Mouse (Mus musculus) embryonic facial prominence, embryonic 11.5 days (tissue): ENCODE data around the gene Nat8f5. TPM values are rescaled to one million over a fixed set of nuclear protein-coding genes. Genes with fewer than 3 reads are reported as not detected.
"Not testable (repeated sequence)": the region's sequence is repeated elsewhere in the genome, so short reads cannot be mapped to it uniquely, and the experiment has no call there.

Experiments used
- ATAC-seq: fragments of 200-750 bp; cut with Nextera tagmentation; replicated peaks from 2 replicates; pipeline ENCODE4 v1.8.0; 2017; ENCODE audit warnings: low read depth; ENCODE audit not compliant: insufficient number of reproducible peaks, low FRiP score, low TSS enrichment
- DNase-seq: peaks from one replicate; pipeline ENCODE4 v3.0.0-alpha.2; 2015; ENCODE audit warnings: low spot score
- H3K27ac ChIP-seq: fragments of 300-500 bp; sonication (generic); replicated peaks from 2 replicates; pipeline ENCODE4 v1.5.1; 2014; ENCODE audit warnings: mild to moderate bottlenecking, low read depth, low read length, control low read depth
- H3K27me3 ChIP-seq: fragments of 300-500 bp; sonication (generic); 2 replicates; pipeline ENCODE4 v1.6.1; 2014; ENCODE audit warnings: mild to moderate bottlenecking, low read length, moderate library complexity, mixed read lengths; ENCODE audit not compliant: control insufficient read depth, insufficient read depth
- H3K36me3 ChIP-seq: fragments of 300-500 bp; sonication (generic); replicated peaks from 2 replicates; pipeline ENCODE4 v1.6.1; 2014; ENCODE audit warnings: low read depth, mild to moderate bottlenecking, low read length, moderate library complexity, mixed read lengths; ENCODE audit not compliant: control insufficient read depth, insufficient read depth
- H3K4me1 ChIP-seq: fragments of 300-500 bp; sonication (generic); 2 replicates; pipeline ENCODE4 v1.6.1; 2014; ENCODE audit warnings: low read length, mixed read lengths; ENCODE audit not compliant: control insufficient read depth, insufficient read depth
- H3K4me2 ChIP-seq: fragments of 300-500 bp; sonication (generic); 2 replicates; pipeline ENCODE4 v1.6.1; 2014; ENCODE audit warnings: low read depth, mild to moderate bottlenecking, control low read depth, low read length, moderate library complexity
- H3K4me3 ChIP-seq: fragments of 300-500 bp; sonication (generic); 2 replicates; pipeline ENCODE4 v1.5.1; 2014; ENCODE audit warnings: low read depth, low read length, control low read depth
- H3K9ac ChIP-seq: fragments of 300-500 bp; sonication (generic); replicated peaks from 2 replicates; pipeline ENCODE4 v1.6.1; 2014; ENCODE audit warnings: mild to moderate bottlenecking, control low read depth, low read length
- H3K9me3 ChIP-seq: fragments of 300-500 bp; sonication (generic); replicated peaks from 2 replicates; pipeline ENCODE4 v1.6.1; 2016; ENCODE audit warnings: mild to moderate bottlenecking, low read length, inconsistent platforms, mixed read lengths; ENCODE audit not compliant: control insufficient read depth
- WGBS: fragments of 180-500 bp; shearing (Covaris S2); extraction: QIAGEN DNeasy Blood & Tissue Kit; methylation state at CpG from one replicate; pipeline ENCODE4 v1.1.7; 2014; 5-methylcytosine and 5-hydroxymethylcytosine counted together
- polyA plus RNA-seq: library from polyadenylated mRNA; unstranded; fragments of >200 nt; fragmentation: Nextera tagmentation; extraction: Ambion mirVana; gene quantifications from 2 replicates; pipeline ENCODE4 v1.2.1, GENCODE M21; 2014

The Nat8f5 gene
- polyA plus RNA-seq, 1 experiment from 2014 or later, result not detected

GRCm38 (mm10) chr6:85843677-85844458, 23.1 kb upstream of the Nat8f5 start:
- ATAC-seq, H3K27me3 ChIP-seq, H3K27ac ChIP-seq, H3K4me3 ChIP-seq, H3K36me3 ChIP-seq, H3K9ac ChIP-seq, H3K9me3 ChIP-seq, H3K4me1 ChIP-seq, H3K4me2 ChIP-seq, DNase-seq: not testable (repeated sequence)
- WGBS, result 70% methylated on average over 25 of the region's 25 CpGs

DNA sequence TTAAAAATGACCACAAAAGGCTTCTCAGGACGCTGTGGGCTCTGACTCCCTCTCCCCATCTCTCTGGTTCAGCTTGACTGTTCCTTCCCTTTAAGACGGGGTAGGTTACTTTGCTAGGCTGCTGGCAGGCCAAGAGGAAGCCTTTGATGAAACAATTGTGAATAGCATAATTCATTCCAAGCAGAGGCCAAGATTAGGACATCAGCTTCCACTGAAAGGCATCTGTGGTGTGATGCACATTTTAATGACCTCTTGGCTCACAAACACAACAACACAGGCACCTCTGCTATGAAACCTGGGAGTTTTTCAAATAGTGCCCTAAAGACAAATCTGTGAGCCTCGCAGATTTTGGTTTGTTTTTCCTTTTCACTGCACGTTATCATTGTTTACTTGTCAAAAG, 19.2 kb upstream of the Nat8f5 start:
- no peak for DNase-seq

GRCm38 (mm10) chr6:85838674-85839073, 17.9 kb upstream of the Nat8f5 start:
- 33% methylated on average over 8 of the region's 8 CpGs for WGBS
- no peak overlapping the region for H3K4me3 ChIP-seq
- DNase-seq (no peak), ATAC-seq (no peak)
- H3K9ac ChIP-seq, result no peak overlapping the region
- no peaks in the 10 kb centered on the region for H3K36me3 ChIP-seq
- no peaks in the 10 kb centered on the region for H3K27me3 ChIP-seq
- H3K27ac ChIP-seq, result no peak overlapping the region
- H3K9me3 ChIP-seq, result no peaks in the 10 kb centered on the region
- no peaks in the 10 kb centered on the region for H3K4me1 ChIP-seq
- no peak overlapping the region for H3K4me2 ChIP-seq

More for the DNA sequence above, 19.2 kb upstream of the Nat8f5 start:
- no peaks in the 10 kb centered on the region for H3K27me3 ChIP-seq
- H3K4me3 ChIP-seq, result no peak overlapping the region
- H3K27ac ChIP-seq, result no peak overlapping the region
- no peak for ATAC-seq
- no peaks in the 10 kb centered on the region for H3K36me3 ChIP-seq
- no peaks in the 10 kb centered on the region for H3K9me3 ChIP-seq
- no peaks in the 10 kb centered on the region for H3K4me1 ChIP-seq
- no peak overlapping the region for H3K9ac ChIP-seq
- WGBS, result 36% methylated on average over 4 of the region's 4 CpGs
- H3K4me2 ChIP-seq, result no peak overlapping the region

DNA sequence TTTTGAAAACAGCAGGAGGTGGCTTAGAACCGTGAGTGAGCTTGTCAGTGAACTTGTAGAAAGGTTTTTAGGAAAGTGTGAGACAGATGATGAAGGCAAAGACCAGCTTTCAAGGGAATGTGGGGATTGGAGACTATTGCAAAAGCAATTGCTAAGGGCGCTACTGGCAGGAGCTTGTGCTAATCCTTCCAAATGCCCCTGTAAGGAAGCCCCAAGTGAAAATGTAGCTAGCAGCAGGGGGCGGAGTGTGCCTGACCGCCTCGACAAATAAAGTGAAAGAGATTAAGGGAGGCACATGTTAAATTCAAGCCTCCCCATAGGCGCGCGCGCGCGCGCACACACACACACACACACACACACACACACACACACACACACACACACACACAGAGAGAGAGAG, 16.5 kb upstream of the Nat8f5 start:
- ATAC-seq, H3K4me2 ChIP-seq, H3K4me3 ChIP-seq, H3K4me1 ChIP-seq, H3K27me3 ChIP-seq, H3K9me3 ChIP-seq, H3K36me3 ChIP-seq, H3K9ac ChIP-seq, H3K27ac ChIP-seq: not testable (repeated sequence)
- WGBS, result 29% methylated on average over 12 of the region's 12 CpGs
- peak; percentile 34 for DNase-seq

- H3K36me3 ChIP-seq, H3K9me3 ChIP-seq, H3K9ac ChIP-seq, H3K4me3 ChIP-seq, H3K4me1 ChIP-seq, H3K4me2 ChIP-seq, H3K27me3 ChIP-seq, DNase-seq, H3K27ac ChIP-seq, ATAC-seq: not testable (repeated sequence)
- 14% methylated on average over 9 of the region's 9 CpGs for WGBS
These were observed 16.1 kb upstream of the Nat8f5 start for GRCm38 (mm10) chr6:85836827-85837226.

DNA sequence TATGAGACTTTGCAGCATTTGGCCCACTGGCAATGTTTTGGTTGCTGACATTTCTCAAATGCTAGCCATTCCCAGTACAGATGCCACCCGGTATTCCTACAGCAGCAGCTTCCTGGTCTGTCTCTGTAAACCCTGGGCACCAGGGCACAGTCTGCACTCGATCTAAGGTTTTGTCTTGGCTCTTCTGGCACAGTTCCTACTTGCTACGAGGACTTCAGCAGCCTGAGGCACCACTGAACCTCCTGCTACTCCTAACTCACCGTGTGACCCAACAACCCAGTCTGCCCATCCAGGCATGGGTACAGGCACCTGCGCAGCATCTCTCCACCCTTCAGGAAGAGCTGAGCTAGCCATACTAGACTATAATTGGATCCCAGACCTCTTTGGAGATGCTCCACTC, 15.3 kb upstream of the Nat8f5 start:
- DNase-seq, H3K36me3 ChIP-seq, H3K9ac ChIP-seq, H3K4me1 ChIP-seq, H3K4me3 ChIP-seq, H3K4me2 ChIP-seq, H3K9me3 ChIP-seq, ATAC-seq, H3K27ac ChIP-seq, H3K27me3 ChIP-seq: not testable (repeated sequence)
- WGBS, result 85% methylated on average over 5 of the region's 5 CpGs

GRCm38 (mm10) chr6:85835104-85835503, 14.3 kb upstream of the Nat8f5 start:
- H3K36me3 ChIP-seq, H3K4me3 ChIP-seq, H3K9ac ChIP-seq, DNase-seq, H3K27ac ChIP-seq, H3K4me2 ChIP-seq, H3K4me1 ChIP-seq, H3K27me3 ChIP-seq, H3K9me3 ChIP-seq, ATAC-seq: not testable (repeated sequence)
- 60% methylated on average over 1 of the region's 2 CpGs for WGBS

DNA sequence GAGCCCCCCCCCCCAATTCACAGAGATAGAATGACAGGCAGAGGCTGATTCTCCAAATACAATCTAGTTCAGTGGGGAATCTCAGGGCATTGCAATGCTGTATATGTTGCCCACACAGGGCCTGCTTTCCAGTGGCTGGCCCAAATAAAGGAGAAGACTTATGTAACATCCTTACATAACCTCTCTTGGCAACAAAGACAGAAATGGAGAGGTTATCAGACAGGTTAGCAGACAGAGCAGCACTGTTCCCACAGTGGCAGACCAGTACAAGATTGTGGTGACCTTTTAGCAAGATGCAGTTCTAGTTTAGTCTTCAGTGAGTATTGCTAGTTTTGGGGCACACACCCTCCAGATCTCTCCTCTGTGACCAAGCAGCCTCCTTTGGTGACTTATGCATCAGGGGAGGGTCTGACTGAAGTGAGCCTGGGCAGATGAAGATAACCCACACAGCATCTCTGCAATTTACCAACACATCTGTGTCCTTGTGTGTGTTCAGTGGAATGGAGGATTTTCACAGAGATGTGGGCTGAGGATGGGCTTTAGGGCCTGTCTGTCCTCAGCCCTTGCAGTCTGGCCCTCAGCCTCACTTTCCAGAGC, 13.8 kb upstream of the Nat8f5 start:
- H3K4me2 ChIP-seq, H3K27me3 ChIP-seq, ATAC-seq, H3K36me3 ChIP-seq, H3K27ac ChIP-seq, H3K4me1 ChIP-seq, H3K9me3 ChIP-seq, H3K4me3 ChIP-seq, DNase-seq, H3K9ac ChIP-seq: not testable (repeated sequence)
